Mouse (Mus musculus) layer of hippocampus, adult 9-10 months (tissue): ENCODE measurements at regions not wholly inside any gene's neighbourhood (a gene's known extent, or its start where the extent isn't known, plus 50 kb on each side); places are given as distances from the start of the nearest gene placed in this dataset.
"Not testable (repeated sequence)": the region's sequence is repeated elsewhere in the genome, so short reads cannot be mapped to it uniquely, and the experiment has no call there.

Source experiments
- DNase-seq: peaks from one replicate; pipeline ENCODE4 v3.0.0; 2022; ENCODE audit warnings: low spot score

- DNase-seq: no peak
Observed at GRCm38 (mm10) chr6:37748296-37748980, 122.2 kb upstream of the Trim24 start.

DNA sequence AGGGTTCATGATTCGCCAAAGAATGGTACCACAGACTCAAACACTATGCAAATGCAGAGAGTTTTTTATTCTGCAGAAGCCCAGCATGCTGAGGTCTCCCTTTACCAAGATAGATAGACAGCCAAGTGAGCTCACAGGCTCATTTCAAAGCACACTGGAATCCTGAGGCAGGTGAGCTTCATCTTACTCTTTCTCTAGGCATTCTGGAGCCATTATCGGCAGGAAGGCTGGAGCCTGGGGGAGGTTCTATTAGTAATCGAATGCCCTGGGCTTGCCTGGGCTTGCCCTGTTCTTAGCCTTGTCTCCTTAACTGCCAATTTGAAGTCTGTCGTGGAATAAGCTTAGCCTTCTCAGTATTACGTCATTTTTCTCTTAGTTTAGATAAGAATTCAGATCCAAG is 121.6 kb upstream of the Trim24 start:
- DNase-seq: no peak

- DNase-seq: no peak
Observed at GRCm38 (mm10) chr6:37750271-37750670, 120.3 kb upstream of the Trim24 start.

GRCm38 (mm10) chr6:37751701-37752100 is 118.9 kb upstream of the Trim24 start:
- DNase-seq: no peak

GRCm38 (mm10) chr6:37761003-37761402 is 109.6 kb upstream of the Trim24 start:
- not testable (repeated sequence) for DNase-seq

DNA sequence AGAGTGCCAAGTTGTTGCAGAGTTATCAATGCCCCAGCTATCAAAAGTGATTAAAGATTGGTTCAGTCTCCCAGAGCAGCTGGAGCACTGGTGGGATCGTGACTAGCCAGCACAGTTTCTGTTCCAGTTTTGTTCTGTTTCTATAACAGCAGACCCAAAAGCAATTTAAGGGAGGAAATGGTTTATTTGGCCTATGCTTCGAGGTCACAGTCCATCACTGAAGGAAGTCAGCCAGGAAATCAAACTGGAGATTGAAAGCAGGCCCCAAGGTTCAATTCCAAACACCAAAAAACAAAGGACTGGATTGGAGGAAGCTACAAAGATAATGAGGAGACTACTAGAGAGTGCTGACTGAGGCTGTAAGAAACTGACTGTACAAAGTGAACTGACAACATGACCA is 107.6 kb upstream of the Trim24 start:
- no peak for DNase-seq

- DNase-seq: no peak
Observed at GRCm38 (mm10) chr6:37767690-37768089, 102.9 kb upstream of the Trim24 start.

DNA sequence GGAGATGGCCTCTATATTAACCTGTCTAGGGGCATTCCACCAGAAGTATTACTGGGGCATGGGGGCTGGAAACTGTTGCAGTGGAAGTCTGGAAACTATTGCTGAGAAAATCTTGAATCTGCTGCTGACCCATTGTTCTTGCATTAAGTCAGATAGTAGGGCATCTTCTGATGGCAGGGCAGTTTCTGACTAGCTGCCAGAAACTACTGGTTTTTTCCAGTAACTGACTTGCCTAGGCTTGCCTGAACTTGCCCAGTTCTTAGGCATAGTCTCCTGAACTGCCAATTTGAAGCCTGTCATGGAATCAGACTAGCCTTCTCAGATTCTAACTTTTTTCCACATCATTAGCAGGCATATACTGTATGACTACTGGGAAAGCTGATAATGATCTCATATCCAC is 97.3 kb upstream of the Trim24 start:
- no peak for DNase-seq

DNA sequence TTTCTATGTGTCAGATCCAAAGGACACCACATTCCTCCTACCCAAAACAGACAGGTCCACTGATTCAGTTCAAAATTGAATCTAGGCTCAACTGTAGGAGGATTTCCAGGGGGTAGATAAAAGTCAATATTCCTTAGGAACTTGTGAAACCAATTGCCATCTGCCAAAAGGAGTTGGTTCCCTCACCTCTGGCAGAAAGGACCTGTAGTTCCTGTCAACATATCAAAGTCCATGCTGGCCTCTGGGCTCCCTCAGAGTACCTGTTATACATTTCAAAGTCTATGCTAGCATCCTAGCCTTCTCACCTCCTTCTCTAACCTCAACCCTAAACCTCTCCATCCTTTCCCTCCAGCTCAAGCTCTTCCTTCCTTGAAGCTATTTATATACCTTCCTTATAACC is 95.5 kb upstream of the Trim24 start:
- DNase-seq: no peak

DNA sequence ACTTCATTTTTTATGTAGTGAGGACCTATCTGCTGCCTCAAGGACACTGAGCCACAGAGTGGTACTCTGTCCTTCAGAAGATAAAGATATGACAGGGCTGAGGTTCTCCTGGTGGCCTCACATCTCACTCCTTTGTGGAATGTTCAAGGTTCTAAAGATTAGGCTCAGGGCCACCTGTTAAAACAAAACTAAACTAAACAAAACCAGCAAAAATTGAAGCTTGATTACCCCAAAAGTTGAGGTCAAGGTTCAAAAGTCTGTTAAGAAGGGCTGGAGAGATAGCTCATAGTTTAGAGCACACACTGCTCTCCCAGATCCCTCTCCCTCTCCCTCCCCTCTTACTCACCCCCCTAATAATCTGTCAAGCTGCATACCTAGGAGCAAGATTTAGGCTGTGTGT is 90.7 kb upstream of the Trim24 start:
- DNase-seq: no peak

DNA sequence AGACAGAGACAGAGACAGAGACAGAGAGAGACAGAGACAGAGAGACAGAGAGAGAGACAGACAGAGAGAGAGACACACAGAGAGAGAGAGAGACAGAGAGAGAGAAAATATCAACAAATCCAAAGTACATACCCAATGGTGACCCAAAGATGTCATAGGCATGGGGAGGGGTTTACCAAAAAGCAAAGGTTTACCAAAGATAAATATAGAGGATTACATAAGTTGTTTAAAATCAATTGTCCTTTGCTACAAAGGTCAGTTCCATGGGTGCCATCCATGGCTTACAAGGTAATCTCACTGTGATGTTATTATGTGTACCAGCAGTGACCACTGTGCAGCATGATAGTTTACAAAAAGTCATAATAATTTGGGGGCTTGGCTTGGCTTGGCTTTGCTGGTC is 88.7 kb upstream of the Trim24 start:
- no peak for DNase-seq

DNA sequence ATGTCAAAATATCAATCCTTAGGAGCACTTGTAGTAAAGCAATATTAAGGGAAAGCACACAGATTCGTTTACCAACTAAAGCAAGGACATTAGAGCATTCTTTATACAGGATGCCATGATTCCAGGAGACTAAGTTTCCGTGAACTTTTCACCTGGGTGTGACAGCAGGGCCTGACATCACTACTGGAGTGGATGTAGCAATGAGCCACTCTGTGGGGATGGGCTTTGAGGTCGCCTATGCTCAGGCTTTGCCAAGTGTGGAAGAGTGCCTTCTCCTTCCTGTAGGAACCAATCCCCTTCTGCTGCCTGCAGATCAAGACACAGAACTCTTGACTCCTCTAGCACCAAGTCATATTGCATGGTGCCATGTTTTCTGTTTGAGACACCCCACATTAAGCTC is 85.3 kb upstream of the Trim24 start:
- not testable (repeated sequence) for DNase-seq

DNA sequence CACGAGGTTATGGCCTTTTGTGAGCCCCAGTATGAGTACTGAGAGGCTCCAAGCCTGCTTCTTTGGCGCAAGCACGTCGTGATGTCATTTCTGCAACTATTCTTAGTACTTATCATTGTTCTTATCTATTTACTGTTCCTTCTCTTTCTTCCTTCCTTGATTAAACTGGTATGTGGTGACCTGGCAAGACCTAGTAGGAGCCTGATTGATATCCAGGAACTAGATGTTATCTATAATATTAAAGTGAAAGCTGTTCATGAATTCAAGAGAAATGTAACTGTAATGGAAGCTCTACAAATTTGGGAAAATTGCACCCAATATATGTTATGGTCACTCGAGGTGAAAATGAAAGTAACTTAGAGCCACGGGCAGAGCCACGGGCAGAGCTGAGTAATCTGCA is 84.9 kb upstream of the Trim24 start:
- DNase-seq: no peak

DNA sequence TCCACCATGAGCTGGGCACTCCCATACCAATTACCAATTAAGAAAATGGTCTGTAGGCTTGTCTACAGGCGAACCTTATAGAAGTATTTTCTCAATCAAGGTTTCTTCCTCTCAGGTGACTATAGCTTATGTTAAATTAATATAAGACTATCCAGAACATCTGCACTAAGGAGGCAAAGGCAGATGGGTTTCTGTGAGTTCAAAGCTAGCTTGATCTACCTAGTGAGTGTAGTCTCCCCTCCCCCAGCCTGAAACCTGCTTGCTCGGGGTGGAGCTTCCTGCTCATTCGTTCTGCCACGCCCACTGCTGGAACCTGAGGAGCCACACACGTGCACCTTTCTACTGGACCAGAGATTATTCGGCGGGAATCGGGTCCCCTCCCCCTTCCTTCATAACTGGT is 82.8 kb upstream of the Trim24 start:
- DNase-seq: not testable (repeated sequence)

DNA sequence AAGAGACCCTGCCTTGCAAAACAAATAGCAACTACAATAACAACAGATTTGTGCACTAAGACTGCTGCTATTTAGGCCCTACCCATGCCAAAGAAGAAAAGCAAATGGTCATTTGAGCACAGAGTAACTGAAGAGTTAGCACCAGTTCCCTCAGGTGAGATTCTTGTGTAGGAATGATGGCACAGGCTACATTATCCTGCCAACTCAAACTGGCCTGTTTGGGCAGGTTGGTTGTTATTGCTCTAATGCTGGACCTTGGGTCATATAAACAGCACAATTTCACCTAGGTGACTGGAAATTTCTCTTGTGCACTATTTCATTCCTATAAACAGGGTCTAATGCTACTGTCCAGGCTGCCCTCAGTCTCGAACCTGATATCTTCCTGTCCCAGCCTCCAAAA is 79.7 kb upstream of the Trim24 start:
- no peak for DNase-seq

- no peak for DNase-seq
Observed at GRCm38 (mm10) chr6:37794211-37794610, 76.4 kb upstream of the Trim24 start.

DNA sequence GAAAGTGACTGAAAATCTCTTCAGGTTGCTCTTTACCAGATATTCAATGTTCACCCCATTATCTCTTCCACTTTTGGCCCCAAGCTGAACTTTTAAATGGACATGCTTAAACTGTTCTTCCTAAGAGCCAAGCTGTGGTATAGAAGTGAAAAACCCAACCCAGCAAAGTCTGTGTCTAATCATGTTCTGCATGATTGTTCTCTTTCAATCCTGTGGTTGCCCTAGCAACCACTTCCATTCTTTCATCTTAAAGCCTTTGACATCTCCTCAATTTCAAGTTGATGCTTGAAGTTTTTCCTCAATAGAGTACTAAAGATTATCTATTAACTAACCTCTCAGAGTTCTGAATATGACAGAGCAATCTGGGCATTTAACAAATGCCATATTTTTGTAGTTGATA is 75.6 kb upstream of the Trim24 start:
- DNase-seq: no peak

GRCm38 (mm10) chr6:37803231-37803630 is 67.4 kb upstream of the Trim24 start:
- no peak for DNase-seq

DNA sequence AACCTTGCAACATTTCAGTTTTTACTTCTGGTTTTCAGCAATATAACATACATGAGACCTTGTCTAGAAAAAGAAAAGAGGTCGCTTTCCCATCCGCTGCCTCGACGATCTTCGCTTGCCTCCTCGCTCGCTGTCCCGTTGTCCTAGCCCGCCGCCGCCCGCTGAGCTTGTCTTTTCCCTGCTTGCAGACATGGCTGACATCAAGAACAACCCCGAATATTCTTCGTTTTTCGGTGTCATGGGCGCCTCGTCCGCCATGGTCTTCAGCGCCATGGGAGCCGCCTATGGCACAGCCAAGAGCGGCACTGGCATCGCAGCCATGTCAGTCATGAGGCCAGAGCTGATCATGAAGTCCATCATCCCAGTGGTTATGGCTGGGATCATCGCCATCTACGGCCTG is 64.7 kb upstream of the Trim24 start:
- DNase-seq: not testable (repeated sequence)

GRCm38 (mm10) chr6:37806529-37807191 is 64.0 kb upstream of the Trim24 start:
- DNase-seq: not testable (repeated sequence)

DNA sequence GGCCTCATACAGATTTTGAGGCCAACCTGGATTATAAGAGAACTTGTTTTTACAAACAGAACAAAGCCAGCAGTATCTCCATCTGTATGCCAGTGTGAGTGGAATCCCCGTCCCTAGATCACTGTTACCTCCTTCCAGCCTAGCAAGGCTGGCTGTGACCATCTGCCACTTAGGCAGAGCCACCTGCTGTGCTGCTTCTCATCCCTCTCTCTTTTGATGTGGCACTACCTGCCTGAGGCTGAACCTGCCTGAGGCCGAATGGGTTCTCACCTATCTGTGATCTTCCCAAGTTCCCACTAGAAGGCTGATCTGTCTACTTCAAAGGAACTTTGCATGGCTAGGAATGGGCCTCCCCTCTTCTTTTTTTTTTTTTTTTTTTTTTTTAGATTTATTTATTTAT is 55.4 kb upstream of the Trim24 start:
- not testable (repeated sequence) for DNase-seq
